Mouse (Mus musculus) adrenal gland, postnatal 4 days (tissue): ENCODE results near the gene Lypd1. TPM values are rescaled to one million over a fixed set of nuclear protein-coding genes. Genes with fewer than 3 reads are reported as not detected.

Experiments
- DNase-seq, 2 experiments: peaks; one replicate each; pipeline ENCODE4 v3.0.0; 2021 to 2022; ENCODE audit warnings: low spot score in 2 of 2, mixed read lengths in 2 of 2
- long read RNA-seq, 2 experiments: library from polyadenylated mRNA; stranded (forward); transcript quantifications; one replicate each; pipeline ENCODE4 v2.0.0; 2021
- total RNA-seq, 2 experiments: library from RNA; stranded (reverse); gene quantifications; 2 replicates each; pipeline ENCODE4 v1.2.3; 2021

Lypd1 gene
- total RNA-seq = 1 to 10 TPM; 2.1 to 2.7 TPM
- long read RNA-seq, experiment 1, full-length matches to known transcripts = 2 of 3 reads
- long read RNA-seq, experiment 1, partial matches to known transcripts = 0 of 3 reads
- long read RNA-seq, experiment 1, other reads (novel, unspliced or antisense) = 1 of 3 reads
- long read RNA-seq, experiment 2, full-length matches to known transcripts = 4 of 5 reads
- long read RNA-seq, experiment 2, partial matches to known transcripts = 0 of 5 reads
- long read RNA-seq, experiment 2, other reads (novel, unspliced or antisense) = 1 of 5 reads

DNA sequence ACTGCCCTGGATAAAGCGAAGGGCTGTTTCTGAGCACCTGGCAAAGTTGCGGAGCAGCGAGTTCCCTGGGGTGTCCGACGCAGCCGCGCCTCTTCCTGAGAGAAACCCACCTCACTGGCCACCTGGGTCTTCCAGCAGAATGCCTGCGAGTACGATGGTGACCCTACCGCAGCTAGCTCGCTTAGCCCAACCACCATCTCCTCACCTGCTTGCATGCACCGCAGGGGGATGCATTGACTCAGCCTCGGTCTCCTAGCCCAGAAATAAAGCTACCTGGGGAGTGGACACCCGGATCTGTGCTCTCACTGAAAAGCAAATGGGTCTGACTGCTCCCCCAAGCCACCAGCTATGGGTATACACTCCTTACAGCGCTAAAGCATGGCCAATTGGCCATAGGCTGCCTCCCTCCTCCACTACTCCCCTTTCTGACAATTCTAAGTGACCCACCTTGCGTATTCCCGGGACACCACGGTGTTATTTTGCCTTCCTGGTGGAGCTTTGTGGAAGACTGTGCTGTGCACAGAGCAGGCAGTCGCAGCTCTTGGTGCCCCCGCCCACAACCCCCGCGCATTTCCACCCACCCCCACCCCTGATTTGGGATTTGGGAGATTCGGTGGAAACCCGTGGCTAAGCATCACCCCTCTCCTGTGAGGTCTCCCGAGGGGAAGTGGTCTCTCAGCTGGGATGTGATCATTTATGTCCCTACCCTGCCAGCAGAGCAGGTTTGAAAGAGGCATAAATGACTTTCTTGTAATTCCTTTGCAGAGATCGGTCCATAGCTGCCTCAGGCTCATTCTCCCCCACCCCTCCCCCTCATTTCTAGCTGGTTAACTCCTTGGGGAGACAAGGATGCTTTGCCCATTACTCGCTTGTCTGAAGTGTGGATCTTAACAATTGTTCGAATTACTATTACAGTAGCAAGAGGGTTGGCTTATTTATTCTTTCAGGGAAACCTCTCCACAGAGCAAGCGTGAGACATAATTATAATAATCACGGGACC is at the start of gene Lypd1:
Lypd1 (minus strand) TSS at position 501 of the 1,000 bp plus-strand sequence.
- no peak for DNase-seq

DNA sequence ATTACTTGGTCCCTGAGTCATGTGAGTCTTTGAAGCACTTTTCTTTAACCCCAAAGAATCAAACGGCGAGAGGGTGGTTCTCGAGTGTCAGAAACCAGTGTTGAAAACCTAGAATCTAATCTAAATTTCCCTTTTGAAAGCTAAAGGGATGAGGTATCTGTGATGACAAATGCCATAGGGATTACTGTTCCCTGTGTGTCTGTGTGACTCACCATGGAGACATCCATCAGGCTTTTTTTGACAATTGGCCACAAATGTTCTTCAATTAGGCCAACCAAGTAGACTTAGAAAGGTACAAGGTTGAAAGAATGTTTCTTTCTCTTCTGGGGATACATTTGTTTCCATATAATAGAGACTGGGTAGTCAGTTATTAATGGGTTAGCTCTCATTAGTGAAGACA is 38.1 kb upstream of the Lypd1 start:
- no peak for DNase-seq

DNA sequence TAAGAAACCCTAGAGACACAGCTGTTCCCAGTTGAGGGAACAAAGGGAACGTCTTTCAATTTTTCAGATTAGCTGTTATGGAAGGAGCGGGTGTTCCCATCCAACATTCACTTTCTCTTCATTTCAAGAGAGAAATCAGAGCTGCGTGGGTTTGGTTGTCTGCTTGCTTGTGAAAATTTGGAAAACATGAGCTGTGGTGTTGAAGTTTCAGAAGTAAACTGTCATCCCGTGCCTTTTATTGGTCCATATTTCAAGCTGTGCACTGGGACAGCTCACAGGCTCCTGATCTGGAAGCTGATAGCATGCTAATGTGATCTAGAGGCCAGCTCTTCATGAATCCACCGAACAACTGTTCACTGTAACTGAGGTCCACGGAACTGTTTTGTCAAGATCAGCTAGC is 36.2 kb upstream of the Lypd1 start:
- DNase-seq = no peak

DNA sequence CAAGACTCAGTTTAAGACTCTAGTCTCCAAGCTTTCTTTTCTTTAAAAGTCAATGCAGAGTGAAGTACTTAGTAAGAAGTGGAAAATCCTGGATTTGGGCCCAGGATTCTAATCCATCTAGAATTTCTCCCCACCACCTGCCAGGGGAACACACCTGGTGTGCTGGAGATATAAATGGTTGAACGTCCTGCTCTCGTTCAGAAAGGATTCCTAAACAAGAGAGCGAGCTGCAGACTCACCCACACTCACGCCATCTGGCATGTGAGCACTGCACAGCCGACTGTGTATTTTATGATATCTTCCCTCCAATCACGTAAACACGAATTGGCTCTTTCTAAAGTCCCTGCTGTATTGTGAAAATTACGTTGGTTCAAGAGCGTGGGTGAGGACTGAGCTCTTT is 32.2 kb upstream of the Lypd1 start:
- DNase-seq = no peak

DNA sequence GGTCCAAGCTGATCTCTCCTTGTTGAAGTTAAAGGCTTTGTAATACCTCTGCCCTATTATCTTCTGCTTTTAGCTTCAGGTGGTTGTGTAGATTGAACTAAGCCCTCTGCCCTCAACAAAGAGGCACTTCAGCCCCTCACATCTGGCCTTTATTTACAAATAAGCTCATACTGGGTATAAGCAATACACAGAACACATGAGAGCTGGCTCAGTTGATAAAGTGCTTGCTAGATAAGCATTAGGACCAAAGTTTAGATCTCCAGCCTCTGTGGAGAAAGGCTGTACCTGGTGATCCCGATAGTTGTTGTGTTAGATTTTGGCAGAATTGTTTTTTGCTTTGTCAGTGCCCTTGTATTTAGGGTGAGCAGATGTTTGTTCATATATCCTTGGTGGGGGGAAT is 30.4 kb upstream of the Lypd1 start:
- no peak for DNase-seq

DNA sequence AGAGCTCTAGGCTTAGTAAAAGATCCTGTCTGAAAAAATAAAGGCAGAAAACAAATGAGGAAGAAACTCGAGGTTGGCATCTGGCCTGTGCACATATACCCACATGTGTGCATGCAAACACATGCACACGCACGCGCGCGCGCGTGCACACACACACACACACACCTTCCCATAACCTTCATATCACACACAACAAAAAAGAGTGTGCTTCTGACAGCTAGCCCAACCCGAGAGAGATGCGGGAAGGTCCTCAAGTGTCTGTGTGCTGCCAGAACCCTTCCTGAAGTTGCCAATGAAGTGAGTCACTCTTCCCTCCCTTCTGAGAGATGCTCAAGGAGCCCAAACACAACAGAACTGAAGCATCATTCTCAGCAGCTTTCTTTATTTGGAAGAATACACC is 12.6 kb upstream of the Lypd1 start:
- no peak for DNase-seq

DNA sequence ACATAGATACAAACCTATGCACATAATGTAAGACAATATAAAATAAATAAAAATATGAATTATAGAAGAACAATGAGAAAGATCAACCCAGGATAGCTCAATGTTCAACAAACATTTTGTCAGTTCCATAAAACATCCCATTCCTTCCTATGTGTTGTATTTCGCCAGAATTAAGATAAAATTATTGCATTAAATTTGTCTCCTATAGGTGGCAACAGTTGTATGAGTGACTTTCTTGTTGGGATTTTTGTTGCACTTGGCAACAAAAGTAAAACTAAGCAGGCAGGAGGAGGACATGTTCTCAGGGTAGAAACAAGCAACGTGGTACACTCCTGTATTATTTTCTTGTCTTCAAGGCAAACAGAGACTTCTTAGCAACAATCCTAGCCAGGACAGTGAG is 10.2 kb upstream of the Lypd1 start:
- DNase-seq = no peak

DNA sequence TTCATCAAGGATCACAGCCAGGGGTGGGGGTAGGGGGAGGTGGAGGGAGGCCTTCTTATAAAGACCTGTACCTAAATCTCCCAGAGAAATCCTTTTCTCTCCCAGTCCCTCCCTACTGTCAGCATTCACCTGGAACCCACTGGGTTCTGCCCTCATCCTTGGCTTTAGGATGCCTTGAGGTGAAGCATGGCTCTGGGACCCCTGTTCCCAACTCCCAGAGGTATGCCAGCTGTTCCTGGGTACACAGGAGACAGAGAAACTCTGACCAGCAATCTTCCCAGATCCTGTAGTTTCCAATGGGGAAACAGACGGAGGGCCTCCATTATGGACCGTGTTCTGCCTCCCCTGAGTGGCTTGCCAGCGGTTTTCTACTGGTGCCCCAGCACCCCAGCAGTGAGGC is 7.8 kb upstream of the Lypd1 start:
- no peak for DNase-seq

DNA sequence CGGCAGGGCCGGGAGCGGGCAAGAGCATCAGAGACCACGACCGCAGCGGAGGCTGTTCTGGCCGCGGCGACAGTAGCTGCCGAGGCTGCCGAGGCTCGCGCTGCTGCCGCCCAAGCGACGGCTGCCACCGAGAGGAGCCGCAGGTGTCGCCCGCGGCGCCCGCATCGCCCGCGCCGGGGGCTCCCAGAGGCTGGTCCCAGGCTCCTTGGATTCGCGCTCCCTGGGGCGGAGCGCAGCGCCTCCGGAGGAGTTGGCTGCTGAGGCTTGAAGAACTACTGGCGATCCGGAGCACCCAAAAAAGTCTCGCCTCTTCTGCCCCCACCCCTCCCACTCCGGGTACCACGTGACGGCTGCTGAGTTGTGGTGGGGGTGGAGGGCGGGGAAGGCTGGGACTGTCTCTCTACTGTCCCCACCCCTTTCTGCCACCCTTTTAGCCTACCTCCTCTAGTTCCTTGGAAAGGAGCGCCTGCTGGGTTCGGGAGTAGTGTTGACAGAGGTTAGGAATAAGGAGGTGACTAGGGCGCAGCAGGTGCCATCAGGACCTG is 928 bp downstream of the Lypd1 start:
- peak in 1 of 2 experiments; percentile 3 for DNase-seq

DNA sequence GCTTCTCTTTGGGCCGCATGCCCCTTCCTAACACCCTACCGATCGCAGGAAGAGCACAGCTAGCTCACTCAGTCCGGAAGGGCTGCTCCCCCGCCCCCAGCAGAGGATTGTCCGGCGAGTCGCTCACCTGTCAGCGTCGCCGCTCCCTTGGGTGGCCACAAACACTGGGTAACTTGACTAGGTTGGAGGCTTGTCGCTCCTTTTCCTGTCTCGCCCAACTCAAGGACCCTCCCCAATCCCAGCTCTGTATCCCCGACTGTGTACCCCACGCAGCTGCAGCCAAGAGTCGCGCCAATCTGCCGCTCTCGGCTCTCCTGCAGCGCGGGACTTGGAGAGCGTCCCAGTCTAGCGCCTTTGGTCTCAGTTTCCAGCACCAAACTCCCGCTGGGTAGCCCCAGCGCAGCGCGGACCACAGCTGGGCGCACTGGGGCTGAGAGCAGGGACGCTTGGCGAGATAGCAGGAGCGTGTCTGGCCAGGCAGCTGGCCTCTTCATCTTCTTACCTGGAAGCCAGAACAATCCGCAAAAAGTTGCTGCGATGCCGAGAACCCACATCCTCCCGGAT is 1.5 kb downstream of the Lypd1 start:
- no peak for DNase-seq

DNA sequence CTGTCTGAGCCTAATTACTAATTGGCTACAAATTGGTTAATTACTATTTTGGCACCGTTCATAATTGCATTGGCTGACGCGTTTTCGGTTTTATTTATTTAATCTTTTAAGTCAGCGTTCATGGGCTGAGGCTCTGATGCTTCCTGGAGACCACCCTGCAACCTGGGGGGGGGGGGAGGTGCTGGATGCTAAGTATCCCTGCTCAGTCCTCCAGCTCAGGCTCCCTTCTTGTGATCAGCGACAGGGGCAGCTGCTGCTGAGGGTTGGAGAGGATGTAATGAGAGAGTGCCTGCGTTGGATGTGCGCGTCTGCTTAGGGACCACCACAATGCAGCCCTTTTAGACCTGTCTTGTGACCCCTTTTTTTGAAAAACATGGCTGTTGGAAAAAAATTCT is 2.0 kb downstream of the Lypd1 start:
- no peak for DNase-seq

DNA sequence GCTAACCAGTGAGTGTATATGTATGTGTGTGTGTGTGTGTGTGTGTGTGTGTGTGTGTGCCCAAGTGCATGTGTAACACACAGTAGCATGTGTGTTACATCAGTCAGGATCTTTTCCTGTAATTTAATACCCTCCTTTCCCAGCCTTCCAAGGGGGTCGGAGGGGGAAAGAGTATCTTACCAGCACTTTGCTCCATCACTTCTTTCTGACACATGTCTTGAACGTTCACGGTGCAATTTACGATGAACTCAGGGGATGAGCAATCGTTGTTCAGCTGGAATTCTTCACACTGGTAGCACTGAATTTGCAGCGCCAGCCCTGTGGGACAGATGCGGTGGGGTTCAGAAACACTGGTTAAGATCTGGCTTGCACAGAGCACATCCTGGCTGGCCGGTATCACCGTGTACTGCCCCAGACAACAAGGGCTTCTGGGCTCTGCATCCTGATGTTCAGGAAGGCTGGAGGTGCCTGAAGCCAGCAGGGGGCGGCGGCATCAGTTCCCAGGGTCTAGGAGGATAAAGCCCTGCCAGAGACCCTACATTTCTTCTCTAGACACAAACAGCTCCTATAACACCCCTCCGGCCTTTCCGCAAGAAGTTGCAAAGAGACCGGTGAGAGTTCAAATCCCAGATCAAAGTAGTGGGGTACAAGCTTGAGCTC is 2.6 kb downstream of the Lypd1 start:
- no peak for DNase-seq

DNA sequence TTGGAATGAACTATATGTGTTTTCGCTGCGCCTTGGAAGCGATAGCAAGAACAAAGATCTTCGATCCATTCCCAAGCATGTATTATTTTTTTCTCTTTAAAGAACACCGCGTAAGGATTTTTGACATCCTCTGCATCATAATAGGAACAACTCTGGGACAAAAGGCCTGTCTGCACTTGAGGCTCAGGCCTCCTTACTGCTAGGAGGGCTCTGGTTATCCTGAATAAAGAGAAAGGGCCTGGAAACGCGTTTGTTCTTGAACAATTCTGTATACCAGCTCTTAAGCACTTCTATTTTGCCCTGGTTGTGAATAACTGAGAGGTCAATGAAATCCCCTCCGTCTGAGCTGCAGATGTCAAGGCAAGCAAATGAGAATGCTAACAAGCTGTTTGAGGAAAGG is 19.7 kb downstream of the Lypd1 start:
- DNase-seq = no peak

DNA sequence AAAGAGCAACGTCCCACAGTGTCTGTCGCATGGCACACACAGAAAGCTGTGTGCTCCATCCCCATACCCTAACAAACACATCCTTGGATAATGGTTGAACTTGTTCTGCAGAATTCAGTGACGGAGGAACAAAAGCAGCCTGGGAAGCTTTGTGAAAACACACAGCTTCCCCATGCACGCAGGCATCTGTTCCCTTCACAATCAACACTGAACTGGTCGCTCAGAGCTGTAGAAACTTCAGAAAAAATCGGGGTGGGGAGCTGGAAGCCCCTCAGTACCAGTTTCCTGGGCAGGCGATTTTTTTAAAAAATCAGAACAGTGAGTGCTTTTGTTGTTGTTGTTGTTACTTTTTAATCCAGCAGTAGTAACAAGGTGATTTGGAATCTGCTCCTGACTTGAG is 42.8 kb downstream of the Lypd1 start:
- DNase-seq = no peak

DNA sequence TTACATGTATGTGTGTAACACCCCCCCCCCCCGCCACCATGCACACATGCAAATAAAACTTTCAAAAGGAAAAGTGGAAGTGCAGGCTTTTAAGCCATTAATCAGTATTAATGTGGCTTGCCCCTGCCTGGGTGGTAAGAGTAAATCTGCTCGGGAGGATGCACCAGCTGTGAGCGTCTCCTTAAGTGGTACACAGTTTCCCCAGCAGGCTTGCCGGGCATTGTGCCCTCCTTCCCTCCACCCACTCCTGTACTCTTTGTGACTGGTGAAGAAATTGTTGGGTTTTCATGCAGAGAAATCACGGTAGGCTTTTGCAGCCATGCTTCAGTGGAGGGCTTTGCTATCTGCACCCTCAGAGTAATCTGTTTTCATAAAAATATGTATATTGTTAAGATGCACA is 54.3 kb downstream of the Lypd1 start:
- DNase-seq = no peak

DNA sequence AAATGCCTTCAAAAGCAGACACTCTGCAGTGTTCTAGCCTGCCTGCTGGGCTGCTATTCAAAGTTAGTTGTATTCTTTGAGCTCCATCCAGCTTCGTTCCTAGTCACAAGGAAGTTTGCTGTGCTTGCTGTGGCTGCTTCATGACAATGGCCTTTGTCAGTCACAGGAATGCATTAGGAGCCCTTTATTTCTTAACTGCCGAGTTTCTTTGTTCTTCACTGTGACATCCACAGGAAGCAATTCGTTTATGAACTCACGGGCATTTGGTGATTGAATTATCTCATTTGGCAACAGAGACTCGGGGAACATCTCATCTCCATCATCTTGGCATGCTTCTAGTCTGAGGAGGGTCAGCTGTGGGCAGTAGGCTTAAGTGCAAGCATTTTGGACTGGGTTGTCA is 58.3 kb downstream of the Lypd1 start:
- no peak for DNase-seq

DNA sequence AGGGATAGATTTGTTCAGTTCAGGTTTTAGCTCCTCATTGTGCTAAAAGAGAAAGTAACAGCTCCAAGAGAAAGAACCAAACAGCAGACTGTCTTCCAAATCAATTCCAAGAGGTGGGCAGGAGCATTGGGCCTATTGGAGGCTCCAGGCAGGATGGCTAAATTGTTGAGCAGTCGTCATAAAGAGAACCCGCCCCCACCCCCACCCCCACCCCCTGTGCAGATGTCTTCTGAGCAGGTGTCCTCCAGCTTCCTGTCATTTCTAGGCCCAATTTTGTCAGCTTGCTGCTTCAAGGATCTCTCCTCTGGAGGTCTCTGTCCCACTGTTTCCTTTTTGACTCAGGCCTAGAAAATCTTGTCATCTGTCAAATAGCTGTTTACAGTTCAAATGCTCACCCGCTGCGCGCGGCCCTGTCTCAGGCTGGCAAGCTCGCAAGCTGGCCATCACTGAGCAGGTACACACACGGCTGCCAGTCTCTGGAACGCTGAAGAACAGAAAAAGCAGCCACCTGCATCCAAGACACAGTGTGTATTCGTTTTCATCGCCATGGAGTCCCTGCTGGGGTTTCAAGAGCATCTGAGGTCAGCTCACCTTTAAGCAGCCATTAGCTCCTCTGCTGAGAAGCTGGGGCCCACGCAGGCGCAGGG is 73.0 kb downstream of the Lypd1 start:
- DNase-seq = no peak

DNA sequence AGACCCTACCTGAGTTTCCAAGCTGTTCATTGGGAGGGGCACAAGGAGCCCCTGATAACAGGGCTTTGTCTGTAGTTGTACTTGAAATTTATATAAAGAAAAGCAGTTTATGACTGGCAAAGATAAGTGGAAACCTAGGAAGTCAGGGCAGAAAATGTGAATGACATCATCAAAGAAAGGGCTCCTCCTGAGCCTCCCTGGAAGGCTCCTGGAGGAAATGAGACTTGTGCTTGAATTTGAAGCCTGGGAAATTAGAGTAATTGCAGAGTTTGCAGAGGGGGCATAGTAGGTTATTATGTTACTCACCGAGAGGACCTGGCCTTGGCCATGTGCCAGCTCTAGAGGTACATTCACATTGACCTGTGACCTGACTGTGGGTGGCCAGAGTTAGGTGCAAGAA is 75.4 kb downstream of the Lypd1 start:
- no peak for DNase-seq

DNA sequence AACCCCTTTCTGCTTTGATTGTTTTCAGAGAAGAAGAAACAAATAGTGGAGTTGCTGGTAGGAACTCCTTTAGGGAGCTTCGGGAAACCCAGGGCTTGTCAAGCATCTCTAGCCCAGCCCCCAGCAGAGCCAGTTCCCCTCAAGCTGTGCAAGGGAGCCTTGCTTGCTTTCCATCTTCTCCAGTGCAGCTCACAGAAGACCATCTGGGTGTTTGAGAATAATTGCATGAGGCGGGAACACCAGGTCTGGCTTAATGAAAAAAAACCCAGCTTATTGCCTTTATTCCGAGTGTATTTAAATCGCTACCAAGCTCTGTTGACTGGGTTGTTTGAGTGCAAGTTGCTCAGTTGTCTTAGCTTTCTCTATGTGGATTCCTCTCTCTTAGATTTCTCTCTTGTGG is 89.3 kb downstream of the Lypd1 start:
- DNase-seq = no peak

DNA sequence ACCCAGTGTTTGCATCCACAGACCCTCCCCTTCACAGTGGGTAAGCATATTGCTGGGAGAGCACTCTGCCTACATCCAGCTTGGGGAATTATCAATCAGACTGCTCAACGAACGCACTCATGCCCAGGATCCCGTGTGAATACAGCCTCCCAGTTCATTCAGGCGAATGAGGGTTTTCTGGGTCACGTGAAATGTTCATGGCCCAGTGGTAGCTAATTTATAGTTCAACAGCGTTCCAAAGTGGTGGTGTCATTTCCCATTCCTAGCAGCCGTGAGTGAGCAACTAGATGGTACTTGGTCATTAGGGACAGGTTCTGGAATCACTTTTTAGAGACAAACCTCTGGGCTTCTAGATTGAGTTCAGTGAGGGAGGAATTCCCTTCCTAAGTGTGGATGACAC is 91.8 kb downstream of the Lypd1 start:
- no peak for DNase-seq
